Mouse (Mus musculus) kidney, adult 2 months (tissue): ENCODE data around the gene Aqp8.

Experiments used
- CTCF ChIP-seq: fragments of 200-500 bp; conservative IDR thresholded peaks from 2 replicates; pipeline ENCODE4 v1.5.1; 2011; ENCODE audit warnings: low read depth, mild to moderate bottlenecking, control low read depth, low read length, moderate library complexity, mixed read lengths; ENCODE audit not compliant: insufficient read depth, insufficient read length
- POLR2A ChIP-seq: fragments of 200-500 bp; IDR thresholded peaks from one replicate; pipeline ENCODE4 v1.6.1; 2011; ENCODE audit warnings: low read depth, low read length, control low read depth

DNA sequence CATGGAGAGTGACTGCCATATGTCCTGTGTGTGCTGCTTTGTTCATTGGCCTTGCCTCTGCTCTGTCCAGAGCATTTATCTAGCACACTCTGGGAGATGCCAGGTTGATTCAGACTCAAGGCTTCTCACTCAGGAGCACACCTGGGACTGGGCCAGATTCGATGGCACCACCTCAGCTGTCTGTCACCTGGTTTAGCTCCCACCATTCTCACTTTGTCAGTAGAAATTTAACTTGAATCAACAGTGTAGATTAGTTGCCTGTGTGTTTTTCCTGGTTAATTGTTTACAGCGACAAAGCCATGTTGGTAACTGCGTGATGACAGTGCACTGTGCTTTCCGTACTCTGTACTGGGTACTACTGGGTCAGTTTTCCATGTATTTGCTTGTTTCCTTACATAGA lies 42.1 kb upstream of the Aqp8 start:
- TF ChIP-seq CTCF = no peak
- TF ChIP-seq POLR2A = no peak
